Mouse (Mus musculus): ENCODE results near the gene Gpr88. TPM values are rescaled to one million over a fixed set of nuclear protein-coding genes. Genes with fewer than 3 reads are reported as not detected.

Gpr88 gene
- not detected for total RNA-seq (2023)

DNA sequence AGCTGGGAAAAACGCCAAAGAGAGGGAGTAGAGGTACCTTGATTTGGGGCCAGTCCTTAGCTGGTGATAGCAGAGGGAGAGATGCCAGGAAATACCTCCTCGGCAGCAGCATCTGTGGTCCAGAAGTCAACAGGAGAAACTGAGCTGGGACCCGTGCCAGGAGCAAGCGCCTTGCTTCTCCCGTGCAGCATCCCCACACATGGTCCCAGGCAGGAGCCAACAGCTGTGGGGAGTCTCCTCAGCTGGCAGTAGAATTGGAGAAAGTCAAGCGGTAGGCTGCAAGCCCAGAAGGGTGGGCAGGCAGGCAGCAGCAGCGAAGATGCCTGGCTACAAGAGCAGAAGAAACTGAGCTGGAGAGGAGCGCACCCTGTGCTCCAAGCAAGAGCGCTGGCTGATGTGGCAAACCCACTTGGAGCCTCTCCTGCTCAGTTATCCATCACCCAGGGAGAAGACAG, at the start of gene Gpr88:
Gene Gpr88 (minus strand): TSS at position 427 of the 455 bp plus-strand sequence.

Other genes starting within 250 kb of the Gpr88 start
- 43.3 TPM for gene Slc30a7, start 246.1 kb downstream of the Gpr88 start, total RNA-seq (2023)
- gene Extl2, start 246.0 kb downstream of the Gpr88 start, total RNA-seq (2023), result 2.9 TPM
- 11.9 TPM for gene Vcam1, start 123.8 kb downstream of the Gpr88 start, total RNA-seq (2023)
- 22.8 TPM for gene Cdc14a, start 170.5 kb upstream of the Gpr88 start, total RNA-seq (2023)